Mouse (Mus musculus): ENCODE measurements around the gene Gm10053.

Gene Gm10053

GRCm38 (mm10) chr19:24899578-24900544 is 24.4 kb downstream of the Gm10053 start:
- no peak for DNase-seq (ENCODE audit: low spot score)

- no peak for DNase-seq (ENCODE audit: low spot score)
These were observed 25.2 kb downstream of the Gm10053 start, which contains the start of gene Foxd4 for GRCm38 (mm10) chr19:24900581-24901220. Foxd4 (minus strand) TSS chr19:24901197.

GRCm38 (mm10) chr19:24901666-24902065 is 26.2 kb downstream of the Gm10053 start:
- no peak for DNase-seq (ENCODE audit: low spot score)

GRCm38 (mm10) chr19:24902256-24902655 is 26.8 kb downstream of the Gm10053 start:
- no peak for DNase-seq (ENCODE audit: low spot score)

- DNase-seq (ENCODE audit: low spot score) = no peak
These were observed 27.3 kb downstream of the Gm10053 start for GRCm38 (mm10) chr19:24902821-24903220.

GRCm38 (mm10) chr19:24907655-24908054 is 32.2 kb downstream of the Gm10053 start:
- no peak for DNase-seq (ENCODE audit: low spot score)

- DNase-seq (ENCODE audit: low spot score) = no peak
These were observed 33.1 kb downstream of the Gm10053 start for GRCm38 (mm10) chr19:24908385-24909155.

- DNase-seq (ENCODE audit: low spot score) = no peak
These were observed 45.4 kb downstream of the Gm10053 start for GRCm38 (mm10) chr19:24920866-24921265.
